28 mouse cellular contexts compared by ENCODE assay signal in the genomic region with DNA sequence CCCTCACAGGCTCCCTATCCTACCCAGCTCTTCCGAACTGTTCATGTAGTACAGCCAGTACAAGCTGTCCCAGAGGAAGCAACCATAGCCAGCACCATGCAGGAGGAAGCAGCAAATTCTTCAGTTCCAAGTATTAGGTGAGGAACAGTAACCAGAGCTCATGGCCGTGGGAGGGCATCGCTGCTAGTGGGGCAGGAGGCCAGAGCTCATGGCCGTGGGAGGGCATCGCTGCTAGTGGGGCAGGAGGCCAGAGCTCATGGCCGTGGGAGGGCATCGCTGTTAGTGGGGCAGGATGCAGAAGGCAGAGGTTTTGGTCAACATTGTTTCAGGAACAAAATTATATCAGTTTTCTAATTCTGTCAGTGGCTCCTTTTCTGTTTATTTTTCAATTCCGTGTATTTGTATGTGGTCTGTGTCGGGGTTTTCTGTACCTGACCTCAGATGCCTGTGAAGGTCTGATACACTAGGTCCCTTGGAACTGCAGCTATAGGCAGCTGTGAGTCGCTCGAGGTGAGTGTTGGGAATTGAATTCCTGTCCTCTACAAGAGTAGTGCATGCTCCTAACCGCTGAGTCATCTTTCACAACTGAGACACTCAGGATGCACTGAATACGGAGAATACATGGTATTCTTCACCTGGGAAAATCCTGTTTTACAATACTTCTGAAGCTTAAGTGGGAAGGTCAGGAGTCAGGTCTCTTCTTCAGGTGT. TPM values are rescaled to one million over a fixed set of nuclear protein-coding genes. Genes with fewer than 3 reads are reported as not detected.
DNase-seq lines count a peak whose midpoint lies in the region; ATAC-seq lines count a peak whose summit lies in the region.
"Had no signal": no experiment of that assay in that cellular context is flagged by ENCODE, and none has a peak within 500 bp of the region (broad histone marks: within the 10 kb centered on the region; RNA-seq: fewer than 3 reads in every experiment).

No protein-coding gene starts in this region.

- no peaks in the 10 kb centered on the region for H3K9me3 ChIP-seq in hindbrain, embryonic 16.5 days (ENCODE audit: control insufficient read depth, low read length)
- no peaks in the 10 kb centered on the region for H3K9me3 ChIP-seq in hindbrain, embryonic 14.5 days (ENCODE audit: control insufficient read depth, low read length)
- H3K9me3 ChIP-seq: embryonic facial prominence, embryonic 10.5 days; embryonic facial prominence, embryonic 13.5 days; G1E; heart, embryonic 10.5 days; heart, embryonic 13.5 days; hindbrain, embryonic 15.5 days had no signal

- H3K27ac ChIP-seq in hindbrain, embryonic 16.5 days (ENCODE audit: low read depth, low read length): no peak overlapping the region
- H3K27ac ChIP-seq in hindbrain, embryonic 14.5 days: no peak overlapping the region
- H3K27ac ChIP-seq: embryonic facial prominence, embryonic 10.5 days; embryonic facial prominence, embryonic 13.5 days; gastrocnemius, adult 2 months; heart, adult 2 months; heart, embryonic 10.5 days; heart, embryonic 13.5 days; hindbrain, embryonic 15.5 days had no signal

- ATAC-seq in erythroid progenitor cell, adult 5-6 weeks (replicated peaks; ENCODE audit: low FRiP score, poor library complexity, severe bottlenecking): 0 out of 2 replicates have a peak, but pooled peaks have one; percentile 42
- ATAC-seq in hindbrain, embryonic 16.5 days: no peak
- no peak for ATAC-seq in hindbrain, embryonic 14.5 days (ENCODE audit: low FRiP score)
- ATAC-seq: forebrain, embryonic 14.5 days; forebrain, postnatal 0 days; intestine, embryonic 16.5 days; Patski had no signal

- peaks cover 2% of the 10 kb centered on the region; the same call in 1 of the 2 replicates for H3K36me3 ChIP-seq in hindbrain, embryonic 16.5 days (ENCODE audit: control insufficient read depth, insufficient read depth, low read length)
- H3K36me3 ChIP-seq in hindbrain, embryonic 14.5 days (replicated peaks; ENCODE audit: control insufficient read depth, insufficient read depth): peaks cover 8% of the 10 kb centered on the region
- H3K36me3 ChIP-seq: hindbrain, embryonic 15.5 days had no signal

- 93% methylated on average over 13 of the region's 13 CpGs for WGBS in hindbrain, embryonic 16.5 days
- WGBS in hindbrain, embryonic 14.5 days: 95% methylated on average over 13 of the region's 13 CpGs

- peak; percentile 24 for DNase-seq in testis, postnatal 14 days (ENCODE audit: low spot score)
- DNase-seq in testis, postnatal 10 days (ENCODE audit: low spot score): no peak
- DNase-seq in R1 (ENCODE audit: low read depth, low spot score): peak; percentile 52
- no peak for DNase-seq in adrenal gland, postnatal 10 days
- no peak for DNase-seq in hindbrain, embryonic 14.5 days (ENCODE audit: low spot score)
- DNase-seq: adrenal gland, adult 2 months; adrenal gland, postnatal 25 days; cerebellum, adult 18-20 months; cerebellum, adult 9-10 months; cerebellum, postnatal 14 days; forebrain, postnatal 0 days; gastrocnemius, adult 2 months; gastrocnemius, postnatal 14 days; heart, adult 2 months; heart, postnatal 14 days; heart, postnatal 4 days; kidney, adult 18-20 months had no signal

- no peak overlapping the region for H3K4me2 ChIP-seq in hindbrain, embryonic 16.5 days (ENCODE audit: low read length)
- H3K4me2 ChIP-seq in hindbrain, embryonic 14.5 days (replicated peaks): no peak overlapping the region
- H3K4me2 ChIP-seq: embryonic facial prominence, embryonic 13.5 days; heart, embryonic 13.5 days; hindbrain, embryonic 15.5 days had no signal

- H3K4me3 ChIP-seq in hindbrain, embryonic 16.5 days (ENCODE audit: low read length): no peak overlapping the region
- no peak overlapping the region for H3K4me3 ChIP-seq in hindbrain, embryonic 14.5 days (replicated peaks; ENCODE audit: low read length)
- H3K4me3 ChIP-seq: embryonic facial prominence, embryonic 10.5 days; embryonic facial prominence, embryonic 13.5 days; gastrocnemius, adult 2 months; heart, adult 2 months; heart, embryonic 10.5 days; heart, embryonic 13.5 days; hindbrain, embryonic 15.5 days had no signal

- no peaks in the 10 kb centered on the region for H3K27me3 ChIP-seq in hindbrain, embryonic 16.5 days (replicated peaks; ENCODE audit: control insufficient read depth, insufficient read depth, low read length)
- no peaks in the 10 kb centered on the region for H3K27me3 ChIP-seq in hindbrain, embryonic 14.5 days (ENCODE audit: control insufficient read depth, insufficient read depth, low read length)
- H3K27me3 ChIP-seq: embryonic facial prominence, embryonic 13.5 days; heart, embryonic 13.5 days; hindbrain, embryonic 15.5 days; Patski had no signal

- no peak overlapping the region for H3K9ac ChIP-seq in hindbrain, embryonic 16.5 days (ENCODE audit: low read depth, low read length)
- H3K9ac ChIP-seq in hindbrain, embryonic 14.5 days: no peak overlapping the region
- H3K9ac ChIP-seq: embryonic facial prominence, embryonic 13.5 days; forebrain, postnatal 0 days; heart, embryonic 13.5 days; hindbrain, embryonic 15.5 days had no signal

- H3K4me1 ChIP-seq in hindbrain, embryonic 16.5 days (ENCODE audit: control insufficient read depth, insufficient read depth, low read depth, low read length): no peaks in the 10 kb centered on the region
- H3K4me1 ChIP-seq in hindbrain, embryonic 14.5 days (replicated peaks; ENCODE audit: control insufficient read depth, insufficient read depth, low read length): no peaks in the 10 kb centered on the region
- H3K4me1 ChIP-seq: embryonic facial prominence, embryonic 10.5 days; embryonic facial prominence, embryonic 13.5 days; heart, embryonic 10.5 days; heart, embryonic 13.5 days; hindbrain, embryonic 15.5 days had no signal

RNA-seq across cellular contexts. Expression of gene Sugt1, which starts 13.9 kb away (rescaled TPM):
- total RNA-seq in erythroid progenitor cell, adult 5-6 weeks (2015; ENCODE audit: low replicate concordance): 40.7 and 44.0 TPM in 2 replicates
- 17.1 and 61.1 TPM in 2 replicates for total RNA-seq in erythroid progenitor cell, adult 5-6 weeks (2017; ENCODE audit: low replicate concordance)
- total RNA-seq in adrenal gland, postnatal 10 days (2021): 100 to 1,000 TPM in 1 of 2 experiments, 10 to 100 TPM in 1; 98.5 to 126 TPM
- 91.2 and 98.6 TPM in 2 replicates for polyA plus RNA-seq in hindbrain, embryonic 16.5 days (2015; fragmentation: Nextera tagmentation; extraction: Ambion mirVana)
- 109 and 115 TPM in 2 replicates for polyA plus RNA-seq in hindbrain, embryonic 14.5 days (2014; fragmentation: Nextera tagmentation; extraction: Ambion mirVana)

Comparison
In these comparisons a context has a peak if more than half of its experiments do, and no peak if none do; other contexts are left out.
1. DNase-seq: peak in testis, postnatal 14 days (single experiment) and R1 (single experiment); none in testis, postnatal 10 days (single experiment), adrenal gland, postnatal 10 days (single experiment) and hindbrain, embryonic 14.5 days (single experiment).